ENCODE assay signal across 38 mouse cellular contexts in genomic region chr1:172582436-172582835, GRCm38 (mm10). TPM values are rescaled to one million over a fixed set of nuclear protein-coding genes. Genes with fewer than 3 reads are reported as not detected.
"Had no signal": no experiment of that assay in that cellular context is flagged by ENCODE, and none has a peak within 500 bp of the region (broad histone marks: within the 10 kb centered on the region; RNA-seq: fewer than 3 reads in every experiment).

No protein-coding gene starts in this region.

- DNase-seq: cerebellum, adult 2 months; cerebellum, adult 8-10 months; cerebellum, adult 9-10 months; cerebellum, adult 9-11 months; cerebellum, postnatal 10 days; cerebellum, postnatal 14 days; cerebellum, postnatal 25 days; cerebellum, postnatal 36 days; embryo, embryonic 11 days; forebrain, postnatal 0 days; gastrocnemius, adult 2 months; gastrocnemius, postnatal 10 days; gastrocnemius, postnatal 14 days; gastrocnemius, postnatal 25 days; gastrocnemius, postnatal 36 days; heart, adult 18-20 months; heart, adult 2 months had no signal

- H3K4me1 ChIP-seq: embryonic facial prominence, embryonic 12.5 days; embryonic facial prominence, embryonic 15.5 days had no signal

- H3K9me3 ChIP-seq: embryonic facial prominence, embryonic 10.5 days; embryonic facial prominence, embryonic 12.5 days; embryonic facial prominence, embryonic 13.5 days; embryonic facial prominence, embryonic 15.5 days; forebrain, embryonic 10.5 days; forebrain, embryonic 12.5 days; forebrain, embryonic 13.5 days; forebrain, embryonic 15.5 days had no signal

- H3K4me3 ChIP-seq: embryonic facial prominence, embryonic 10.5 days; embryonic facial prominence, embryonic 12.5 days; embryonic facial prominence, embryonic 13.5 days; embryonic facial prominence, embryonic 15.5 days; erythroblast, embryonic 14.5 days; forebrain, embryonic 10.5 days; forebrain, embryonic 12.5 days; forebrain, embryonic 13.5 days; forebrain, embryonic 15.5 days; gastrocnemius, adult 2 months; heart, adult 2 months had no signal

- H3K27me3 ChIP-seq: forebrain, embryonic 15.5 days had no signal

- H3K27ac ChIP-seq: embryonic facial prominence, embryonic 10.5 days; embryonic facial prominence, embryonic 12.5 days; embryonic facial prominence, embryonic 13.5 days; embryonic facial prominence, embryonic 15.5 days; forebrain, embryonic 10.5 days; forebrain, embryonic 12.5 days; forebrain, embryonic 13.5 days; forebrain, embryonic 15.5 days; gastrocnemius, adult 2 months; heart, adult 2 months had no signal

- H3K36me3 ChIP-seq: embryonic facial prominence, embryonic 10.5 days; embryonic facial prominence, embryonic 12.5 days; embryonic facial prominence, embryonic 13.5 days; embryonic facial prominence, embryonic 15.5 days; forebrain, embryonic 10.5 days; forebrain, embryonic 12.5 days; forebrain, embryonic 15.5 days had no signal

RNA-seq across cellular contexts. Expression of gene Slamf8, which starts 7.9 kb away (rescaled TPM):
- total RNA-seq: common myeloid progenitor, adult 5-6 weeks; forebrain, postnatal 0 days; gastrocnemius, adult 8-10 months; gastrocnemius, postnatal 10 days; gastrocnemius, postnatal 14 days; gastrocnemius, postnatal 36 days had no signal
- polyA plus RNA-seq: embryonic facial prominence, embryonic 10.5 days; embryonic facial prominence, embryonic 11.5 days; embryonic facial prominence, embryonic 12.5 days; embryonic facial prominence, embryonic 14.5 days; embryonic facial prominence, embryonic 15.5 days; erythroblast, embryonic 14.5 days; forebrain, embryonic 10.5 days; forebrain, embryonic 11.5 days; forebrain, embryonic 12.5 days; forebrain, embryonic 13.5 days; forebrain, embryonic 14.5 days; forebrain, embryonic 15.5 days; forebrain, embryonic 16.5 days had no signal

RNA-seq across cellular contexts. Expression of gene Fcrl6, which starts 19.9 kb away (rescaled TPM):
- total RNA-seq: common myeloid progenitor, adult 5-6 weeks; forebrain, postnatal 0 days; gastrocnemius, adult 18-20 months; gastrocnemius, adult 2 months; gastrocnemius, adult 8-10 months; gastrocnemius, postnatal 10 days; gastrocnemius, postnatal 14 days; gastrocnemius, postnatal 25 days; gastrocnemius, postnatal 36 days; gastrocnemius, postnatal 4 days; granulocyte monocyte progenitor cell, adult 5-6 weeks; heart, adult 18-20 months; heart, adult 2 months; heart, adult 8-10 months had no signal
- polyA plus RNA-seq: cortical plate, adult 2 months; erythroblast, embryonic 14.5 days; forebrain, embryonic 11.5 days; forebrain, embryonic 13.5 days; forebrain, embryonic 14.5 days; forebrain, embryonic 15.5 days; forebrain, embryonic 16.5 days; heart, adult 2 months had no signal

RNA-seq across cellular contexts. Expression of gene Vsig8, which starts 26.7 kb away (rescaled TPM):
- total RNA-seq: common myeloid progenitor, adult 5-6 weeks; gastrocnemius, adult 18-20 months; gastrocnemius, adult 2 months; gastrocnemius, adult 8-10 months; gastrocnemius, postnatal 10 days; gastrocnemius, postnatal 14 days; gastrocnemius, postnatal 25 days; gastrocnemius, postnatal 36 days; gastrocnemius, postnatal 4 days; granulocyte monocyte progenitor cell, adult 5-6 weeks; heart, adult 18-20 months; heart, adult 2 months; heart, adult 8-10 months had no signal
- polyA plus RNA-seq: embryonic facial prominence, embryonic 11.5 days; embryonic facial prominence, embryonic 12.5 days; erythroblast, embryonic 14.5 days; forebrain, embryonic 10.5 days; forebrain, embryonic 11.5 days; heart, adult 2 months had no signal

RNA-seq across cellular contexts. Expression of gene Dusp23, which starts 50.3 kb away (rescaled TPM):
- polyA plus RNA-seq: erythroblast, embryonic 14.5 days had no signal
